Mouse (Mus musculus): ENCODE results near the gene Btn1a1. TPM values are rescaled to one million over a fixed set of nuclear protein-coding genes. Genes with fewer than 3 reads are reported as not detected.

The Btn1a1 gene
- polyA plus RNA-seq, 1 experiment from 2014 or later = 0.11 TPM

GRCm38 (mm10) chr13:23466306-23466705 is 605 bp upstream of the Btn1a1 start:
- WGBS = 66% methylated on average over 1 of the region's 1 CpGs
- Histone ChIP-seq H3K9me3 (ENCODE audit: control insufficient read depth, low read length) (no peaks in the 10 kb centered on the region), H3K27ac (ENCODE audit: low read depth) (no peak overlapping the region), H3K27me3 (replicated peaks; ENCODE audit: control insufficient read depth, insufficient read depth, low read length) (no peaks in the 10 kb centered on the region), H3K36me3 (ENCODE audit: control insufficient read depth, insufficient read depth, low read length) (no peaks in the 10 kb centered on the region), H3K4me2 (ENCODE audit: low read length) (peak overlapping the region; percentile 84), H3K9ac (ENCODE audit: low read length) (no peak overlapping the region), H3K4me1 (replicated peaks; ENCODE audit: control insufficient read depth, insufficient read depth, low read length) (peaks cover 12% of the 10 kb centered on the region; the same call in 1 of the 2 replicates), H3K4me3 (ENCODE audit: low read depth, low read length) (0 out of 2 replicates have a peak overlapping the region, but pooled peaks have one; percentile 55)
- ATAC-seq (replicated peaks; ENCODE audit: low FRiP score, low TSS enrichment, low read depth) (no peak), DNase-seq (ENCODE audit: low spot score) (no peak)

- ATAC-seq (replicated peaks; ENCODE audit: low FRiP score, low TSS enrichment, low read depth) (no peak), DNase-seq (ENCODE audit: low spot score) (peak; percentile 63)
- H3K4me3 ChIP-seq (ENCODE audit: low read depth, low read length) = peak overlapping the region; percentile 55
- H3K4me1 ChIP-seq (replicated peaks; ENCODE audit: control insufficient read depth, insufficient read depth, low read length) = peaks cover 14% of the 10 kb centered on the region; the same call in 1 of the 2 replicates
- H3K27me3 ChIP-seq (replicated peaks; ENCODE audit: control insufficient read depth, insufficient read depth, low read length) = no peaks in the 10 kb centered on the region
- no peak overlapping the region for H3K27ac ChIP-seq (ENCODE audit: low read depth)
- no peaks in the 10 kb centered on the region for H3K9me3 ChIP-seq (ENCODE audit: control insufficient read depth, low read length)
- peak overlapping the region; percentile 84 for H3K4me2 ChIP-seq (ENCODE audit: low read length)
- H3K9ac ChIP-seq (ENCODE audit: low read length) = peak overlapping the region; percentile 57
- 8% methylated on average over 11 of the region's 11 CpGs for WGBS
- no peaks in the 10 kb centered on the region for H3K36me3 ChIP-seq (ENCODE audit: control insufficient read depth, insufficient read depth, low read length)
Observed at GRCm38 (mm10) chr13:23464841-23465366, 797 bp downstream of the Btn1a1 start.

- peak; percentile 17; the same call in 1 of the 2 replicates for ATAC-seq (replicated peaks; ENCODE audit: low FRiP score, low TSS enrichment, low read depth)
Observed at GRCm38 (mm10) chr13:23464224-23464637, 1.5 kb downstream of the Btn1a1 start.

GRCm38 (mm10) chr13:23463381-23464223 is 2.1 kb downstream of the Btn1a1 start:
- no peaks in the 10 kb centered on the region for H3K36me3 ChIP-seq (ENCODE audit: control insufficient read depth, insufficient read depth, low read length)
- under 1% methylated on average over 21 of the region's 21 CpGs for WGBS
- peak overlapping the region; percentile 57 for H3K9ac ChIP-seq (ENCODE audit: low read length)
- no peaks in the 10 kb centered on the region for H3K9me3 ChIP-seq (ENCODE audit: control insufficient read depth, low read length)
- peaks cover 16% of the 10 kb centered on the region; the same call in 1 of the 2 replicates for H3K4me1 ChIP-seq (replicated peaks; ENCODE audit: control insufficient read depth, insufficient read depth, low read length)
- DNase-seq (ENCODE audit: low spot score) = peak; percentile 97
- H3K27me3 ChIP-seq (replicated peaks; ENCODE audit: control insufficient read depth, insufficient read depth, low read length) = no peaks in the 10 kb centered on the region
- peak overlapping the region; percentile 55 for H3K4me3 ChIP-seq (ENCODE audit: low read depth, low read length)
- peak; percentile 73 for ATAC-seq (replicated peaks; ENCODE audit: low FRiP score, low TSS enrichment, low read depth)
- H3K4me2 ChIP-seq (ENCODE audit: low read length) = peak overlapping the region; percentile 84
- H3K27ac ChIP-seq (ENCODE audit: low read depth) = no peak overlapping the region

More at GRCm38 (mm10) chr13:23464224-23464637, 1.5 kb downstream of the Btn1a1 start:
- peaks cover 16% of the 10 kb centered on the region; the same call in 1 of the 2 replicates for H3K4me1 ChIP-seq (replicated peaks; ENCODE audit: control insufficient read depth, insufficient read depth, low read length)
- WGBS = under 1% methylated on average over 29 of the region's 29 CpGs
- no peaks in the 10 kb centered on the region for H3K9me3 ChIP-seq (ENCODE audit: control insufficient read depth, low read length)
- H3K4me2 ChIP-seq (ENCODE audit: low read length) = peak overlapping the region; percentile 84
- no peak overlapping the region for H3K27ac ChIP-seq (ENCODE audit: low read depth)
- H3K9ac ChIP-seq (ENCODE audit: low read length) = peak overlapping the region; percentile 57
- no peaks in the 10 kb centered on the region for H3K27me3 ChIP-seq (replicated peaks; ENCODE audit: control insufficient read depth, insufficient read depth, low read length)
- H3K4me3 ChIP-seq (ENCODE audit: low read depth, low read length) = peak overlapping the region; percentile 55
- H3K36me3 ChIP-seq (ENCODE audit: control insufficient read depth, insufficient read depth, low read length) = no peaks in the 10 kb centered on the region
- DNase-seq (ENCODE audit: low spot score) = peak; percentile 78

- H3K27ac ChIP-seq (ENCODE audit: low read depth) = no peak overlapping the region
- H3K9me3 ChIP-seq (ENCODE audit: control insufficient read depth, low read length) = no peaks in the 10 kb centered on the region
- no peak overlapping the region for H3K9ac ChIP-seq (ENCODE audit: low read length)
- DNase-seq (ENCODE audit: low spot score) = no peak
- H3K4me2 ChIP-seq (ENCODE audit: low read length) = no peak overlapping the region
- H3K4me1 ChIP-seq (replicated peaks; ENCODE audit: control insufficient read depth, insufficient read depth, low read length) = peaks cover 16% of the 10 kb centered on the region; the same call in 1 of the 2 replicates
- H3K4me3 ChIP-seq (ENCODE audit: low read depth, low read length) = no peak overlapping the region
- no peaks in the 10 kb centered on the region for H3K27me3 ChIP-seq (replicated peaks; ENCODE audit: control insufficient read depth, insufficient read depth, low read length)
- no peaks in the 10 kb centered on the region for H3K36me3 ChIP-seq (ENCODE audit: control insufficient read depth, insufficient read depth, low read length)
- ATAC-seq (replicated peaks; ENCODE audit: low FRiP score, low TSS enrichment, low read depth) = no peak
Observed at GRCm38 (mm10) chr13:23462669-23463068, 3.0 kb downstream of the Btn1a1 start.

GRCm38 (mm10) chr13:23462063-23462462 is 3.6 kb downstream of the Btn1a1 start:
- Histone ChIP-seq H3K36me3 (ENCODE audit: control insufficient read depth, insufficient read depth, low read length) (no peaks in the 10 kb centered on the region), H3K9ac (ENCODE audit: low read length) (no peak overlapping the region), H3K4me2 (ENCODE audit: low read length) (no peak overlapping the region), H3K9me3 (ENCODE audit: control insufficient read depth, low read length) (no peaks in the 10 kb centered on the region), H3K27me3 (replicated peaks; ENCODE audit: control insufficient read depth, insufficient read depth, low read length) (no peaks in the 10 kb centered on the region), H3K4me3 (ENCODE audit: low read depth, low read length) (no peak overlapping the region), H3K4me1 (replicated peaks; ENCODE audit: control insufficient read depth, insufficient read depth, low read length) (peaks cover 16% of the 10 kb centered on the region; the same call in 1 of the 2 replicates), H3K27ac (ENCODE audit: low read depth) (no peak overlapping the region)
- ATAC-seq (replicated peaks; ENCODE audit: low FRiP score, low TSS enrichment, low read depth) (no peak), DNase-seq (ENCODE audit: low spot score) (no peak)
- WGBS = 79% methylated on average over 4 of the region's 4 CpGs

DNA sequence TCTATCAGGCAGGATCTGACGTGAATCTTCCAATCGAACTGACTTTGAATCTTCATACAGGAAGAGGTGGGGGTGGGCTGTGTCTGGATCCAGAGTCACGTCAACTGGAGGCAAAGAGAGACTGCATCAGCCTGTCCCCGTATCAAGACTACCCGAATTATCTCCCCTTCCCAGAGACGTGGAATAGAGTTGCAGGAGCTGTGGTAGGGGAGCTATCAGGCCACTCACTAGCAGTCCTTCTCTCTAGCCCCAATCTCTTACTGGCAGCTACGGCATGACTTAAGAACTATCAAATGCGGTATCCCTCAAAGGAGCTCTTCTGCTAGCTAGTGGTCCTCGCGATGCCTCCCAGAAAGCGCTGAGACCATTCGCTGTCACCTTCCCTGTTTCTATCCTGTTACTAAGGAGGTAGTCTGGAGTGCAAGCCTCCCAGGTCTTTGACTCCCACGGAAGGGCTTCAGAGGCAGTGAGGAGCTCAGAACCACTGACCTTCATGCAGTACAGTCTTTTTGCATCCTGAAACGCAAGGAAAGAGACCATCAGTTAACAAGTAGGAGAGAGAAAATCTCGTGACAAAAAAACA is 6.3 kb downstream of the Btn1a1 start:
- ATAC-seq (replicated peaks; ENCODE audit: low FRiP score, low TSS enrichment, low read depth) = no peak
- DNase-seq (ENCODE audit: low spot score) = no peak
- H3K4me2 ChIP-seq (ENCODE audit: low read length) = peak overlapping the region; percentile 20; the same call in 1 of the 2 replicates

GRCm38 (mm10) chr13:23453926-23454325 is 11.8 kb downstream of the Btn1a1 start:
- H3K27me3 ChIP-seq (replicated peaks; ENCODE audit: control insufficient read depth, insufficient read depth, low read length) = no peaks in the 10 kb centered on the region
- no peaks in the 10 kb centered on the region for H3K9me3 ChIP-seq (ENCODE audit: control insufficient read depth, low read length)
- H3K36me3 ChIP-seq (ENCODE audit: control insufficient read depth, insufficient read depth, low read length) = no peaks in the 10 kb centered on the region
- peak overlapping the region; percentile 87 for H3K27ac ChIP-seq (ENCODE audit: low read depth)
- under 1% methylated on average over 9 of the region's 9 CpGs for WGBS
- H3K9ac ChIP-seq (ENCODE audit: low read length) = peak overlapping the region; percentile 60
- ATAC-seq (replicated peaks; ENCODE audit: low FRiP score, low TSS enrichment, low read depth) (no peak), DNase-seq (ENCODE audit: low spot score) (peak; percentile 64)
- H3K4me2 ChIP-seq (ENCODE audit: low read length) = peak overlapping the region; percentile 49
- peak overlapping the region; percentile 53 for H3K4me3 ChIP-seq (ENCODE audit: low read depth, low read length)
- H3K4me1 ChIP-seq (replicated peaks; ENCODE audit: control insufficient read depth, insufficient read depth, low read length) = no peaks in the 10 kb centered on the region

More for the DNA sequence above, 6.3 kb downstream of the Btn1a1 start:
- no peak overlapping the region for H3K4me3 ChIP-seq (ENCODE audit: low read depth, low read length)
- 0 out of 2 replicates have a peak, but pooled peaks cover 4% of the 10 kb centered on the region for H3K4me1 ChIP-seq (replicated peaks; ENCODE audit: control insufficient read depth, insufficient read depth, low read length)
- H3K9ac ChIP-seq (ENCODE audit: low read length) = no peak overlapping the region
- no peak overlapping the region for H3K27ac ChIP-seq (ENCODE audit: low read depth)
- H3K9me3 ChIP-seq (ENCODE audit: control insufficient read depth, low read length) = no peaks in the 10 kb centered on the region
- H3K36me3 ChIP-seq (ENCODE audit: control insufficient read depth, insufficient read depth, low read length) = no peaks in the 10 kb centered on the region
- no peaks in the 10 kb centered on the region for H3K27me3 ChIP-seq (replicated peaks; ENCODE audit: control insufficient read depth, insufficient read depth, low read length)
- 26% methylated on average over 15 of the region's 15 CpGs for WGBS
